Mouse (Mus musculus) gastrocnemius, postnatal 25 days (tissue): ENCODE measurements around the gene Gm7579. TPM values are rescaled to one million over a fixed set of nuclear protein-coding genes. Genes with fewer than 3 reads are reported as not detected.

ENCODE experiments used
- total RNA-seq, 2 experiments: library from RNA; stranded (reverse); gene quantifications; 1 replicate in 1 of 2; 2 replicates in 1 of 2; pipeline ENCODE4 v1.2.3; 2021

Gene Gm7579
- total RNA-seq, 2 experiments from 2014 or later = not detected

Other genes with a start within 250 kb of the Gm7579 start
- gene Mob2, start 150.8 kb upstream of the Gm7579 start, total RNA-seq = 10 to 100 TPM; 37.8 to 42.9 TPM
- gene Dusp8, start 116.0 kb upstream of the Gm7579 start, total RNA-seq = 10 to 100 TPM; 16.8 to 46.3 TPM
- gene Gm45618, start 91.1 kb upstream of the Gm7579 start, total RNA-seq = not detected
- gene Gm39115, start 75.8 kb upstream of the Gm7579 start, total RNA-seq = not detected
- not detected for gene Gm45337, start 67.3 kb upstream of the Gm7579 start, total RNA-seq
- not detected for gene Gm29735, start 54.7 kb upstream of the Gm7579 start, total RNA-seq
- not detected for gene Gm4553, start 46.1 kb upstream of the Gm7579 start, total RNA-seq
- not detected for gene Krtap5-2, start 35.9 kb upstream of the Gm7579 start, total RNA-seq
- not detected for gene Gm10153, start 21.5 kb upstream of the Gm7579 start, total RNA-seq
- not detected for gene Krtap5-3, start 10.5 kb upstream of the Gm7579 start, total RNA-seq
- not detected for gene Krtap5-5, start 18.1 kb downstream of the Gm7579 start, total RNA-seq
- not detected for gene Gm40460, start 29.2 kb downstream of the Gm7579 start, total RNA-seq
- not detected for gene Gm2431, start 46.5 kb downstream of the Gm7579 start, total RNA-seq
- not detected for gene Gm4559, start 62.5 kb downstream of the Gm7579 start, total RNA-seq
- not detected for gene Krtap5-1, start 85.3 kb downstream of the Gm7579 start, total RNA-seq
- not detected for gene Krtap5-4, start 91.7 kb downstream of the Gm7579 start, total RNA-seq
- gene Ifitm10, start 161.9 kb downstream of the Gm7579 start, total RNA-seq = 1 to 10 TPM; 3.3 to 4.2 TPM
- 1 to 10 TPM; 4.0 to 5.6 TPM for gene Gm49369, start 170.8 kb downstream of the Gm7579 start, total RNA-seq
- 100 to 1,000 TPM; 317 to 434 TPM for gene Ctsd, start 176.2 kb downstream of the Gm7579 start, total RNA-seq
- gene Syt8, start 223.0 kb downstream of the Gm7579 start, total RNA-seq = not detected
- gene Tnni2, start 229.9 kb downstream of the Gm7579 start, total RNA-seq = over 10,000 TPM; 16,193 to 17,938 TPM
- gene Lsp1, start 248.9 kb downstream of the Gm7579 start, total RNA-seq = 10 to 100 TPM; 43.2 to 60.3 TPM